Mouse (Mus musculus) limb, embryonic 11.5 days (tissue): ENCODE data around the gene Plekhg5. TPM values are rescaled to one million over a fixed set of nuclear protein-coding genes. Genes with fewer than 3 reads are reported as not detected.

Experiments
- ATAC-seq: fragments of 200-750 bp; cut with Nextera tagmentation; 2 replicates; pipeline ENCODE4 v1.8.0; 2017; ENCODE audit warnings: low read depth; ENCODE audit not compliant: insufficient number of reproducible peaks, low FRiP score, low TSS enrichment
- DNase-seq: peaks from one replicate; pipeline ENCODE4 v3.0.0-alpha.2; 2015; ENCODE audit warnings: low spot score
- H3K27ac ChIP-seq: fragments of 300-500 bp; sonication (generic); replicated peaks from 2 replicates; pipeline ENCODE4 v1.5.1; 2014; ENCODE audit warnings: low read depth, mild to moderate bottlenecking, low read length
- H3K27me3 ChIP-seq: fragments of 300-500 bp; sonication (generic); 2 replicates; pipeline ENCODE4 v1.6.1; 2014; ENCODE audit warnings: mild to moderate bottlenecking, low read length, mixed read lengths; ENCODE audit not compliant: control insufficient read depth, insufficient read depth
- H3K36me3 ChIP-seq: fragments of 300-500 bp; sonication (generic); 2 replicates; pipeline ENCODE4 v1.6.1; 2014; ENCODE audit warnings: mild to moderate bottlenecking, low read length, moderate library complexity, mixed read lengths; ENCODE audit not compliant: control insufficient read depth, insufficient read depth
- H3K4me1 ChIP-seq: fragments of 300-500 bp; sonication (generic); 2 replicates; pipeline ENCODE4 v1.6.1; 2014; ENCODE audit warnings: low read length, mixed read lengths; ENCODE audit not compliant: control insufficient read depth, insufficient read depth
- H3K4me2 ChIP-seq: fragments of 300-500 bp; sonication (generic); 2 replicates; pipeline ENCODE4 v1.6.1; 2014; ENCODE audit warnings: low read depth, mild to moderate bottlenecking, moderate library complexity; ENCODE audit not compliant: severe bottlenecking
- H3K4me3 ChIP-seq: fragments of 300-500 bp; sonication (generic); 2 replicates; pipeline ENCODE4 v1.5.1; 2014; ENCODE audit warnings: low read depth, low read length
- H3K9ac ChIP-seq: fragments of 300-500 bp; sonication (generic); 2 replicates; pipeline ENCODE4 v1.6.1; 2014; ENCODE audit warnings: mild to moderate bottlenecking, low read length
- H3K9me3 ChIP-seq: fragments of 300-500 bp; sonication (generic); 2 replicates; pipeline ENCODE4 v1.6.1; 2016; ENCODE audit warnings: low read length; ENCODE audit not compliant: control insufficient read depth
- WGBS: fragments of 180-500 bp; shearing (Covaris S2); extraction: QIAGEN DNeasy Blood & Tissue Kit; methylation state at CpG from one replicate; pipeline ENCODE4 v1.1.7; 2014; 5-methylcytosine and 5-hydroxymethylcytosine counted together
- polyA plus RNA-seq: library from polyadenylated mRNA; unstranded; fragments of >200 nt; fragmentation: Nextera tagmentation; extraction: Ambion mirVana; gene quantifications from 2 replicates; pipeline ENCODE4 v1.2.1, GENCODE M21; 2014

Gene Plekhg5
- polyA plus RNA-seq, 1 experiment from 2014 or later = 8.9 TPM

DNA sequence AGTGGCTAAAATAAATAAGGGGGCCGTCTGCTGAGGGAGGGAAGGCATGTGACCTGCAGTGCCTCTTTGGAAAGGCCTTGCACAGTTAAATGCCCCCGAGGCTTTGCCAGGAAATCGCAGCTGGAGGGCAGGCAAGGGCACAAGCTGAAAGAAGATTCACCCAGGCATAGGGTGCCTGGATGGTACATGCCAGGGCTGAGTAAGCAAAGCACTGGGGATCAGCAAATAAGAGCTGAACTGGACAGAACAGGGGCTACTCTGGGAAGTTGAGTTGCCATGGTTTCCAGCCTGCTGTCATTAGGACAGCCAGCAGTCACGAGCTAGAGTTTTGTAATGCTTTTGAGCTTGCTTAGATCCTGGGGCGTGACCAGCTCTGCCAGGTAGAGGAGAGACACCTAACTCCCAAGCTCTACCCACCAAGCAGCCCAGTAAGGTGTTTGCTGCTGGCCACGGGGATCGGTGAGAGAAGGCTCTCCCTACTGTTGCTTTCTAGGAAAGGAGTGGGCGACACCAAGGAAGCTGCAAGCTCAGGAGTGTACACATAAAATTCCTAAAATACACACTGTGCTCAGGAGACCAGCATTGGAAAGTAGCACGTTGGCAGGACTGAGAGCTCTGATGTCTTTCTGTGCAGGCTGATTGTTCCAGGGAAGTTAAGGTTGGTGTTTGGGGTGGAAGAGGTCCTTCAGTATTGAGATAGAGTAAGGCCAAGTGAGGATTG lies 9.7 kb upstream of the Plekhg5 start:
- Histone ChIP-seq H3K36me3 (peaks cover 15% of the 10 kb centered on the region), H3K4me2 (no peak overlapping the region), H3K9ac (no peak overlapping the region), H3K27me3 (no peaks in the 10 kb centered on the region), H3K4me3 (no peak overlapping the region), H3K27ac (no peak overlapping the region), H3K9me3 (no peaks in the 10 kb centered on the region), H3K4me1 (no peaks in the 10 kb centered on the region)
- ATAC-seq (no peak), DNase-seq (no peak)
- 76% methylated on average over 9 of the region's 9 CpGs for WGBS

GRCm38 (mm10) chr4:152067280-152067679 lies 5.0 kb upstream of the Plekhg5 start:
- no peaks in the 10 kb centered on the region for H3K4me1 ChIP-seq
- H3K36me3 ChIP-seq = no peaks in the 10 kb centered on the region
- H3K4me3 ChIP-seq = no peak overlapping the region
- DNase-seq (no peak), ATAC-seq (no peak)
- H3K27me3 ChIP-seq = no peaks in the 10 kb centered on the region
- no peak overlapping the region for H3K9ac ChIP-seq
- no peak overlapping the region for H3K27ac ChIP-seq
- H3K4me2 ChIP-seq = no peak overlapping the region
- no peaks in the 10 kb centered on the region for H3K9me3 ChIP-seq

DNA sequence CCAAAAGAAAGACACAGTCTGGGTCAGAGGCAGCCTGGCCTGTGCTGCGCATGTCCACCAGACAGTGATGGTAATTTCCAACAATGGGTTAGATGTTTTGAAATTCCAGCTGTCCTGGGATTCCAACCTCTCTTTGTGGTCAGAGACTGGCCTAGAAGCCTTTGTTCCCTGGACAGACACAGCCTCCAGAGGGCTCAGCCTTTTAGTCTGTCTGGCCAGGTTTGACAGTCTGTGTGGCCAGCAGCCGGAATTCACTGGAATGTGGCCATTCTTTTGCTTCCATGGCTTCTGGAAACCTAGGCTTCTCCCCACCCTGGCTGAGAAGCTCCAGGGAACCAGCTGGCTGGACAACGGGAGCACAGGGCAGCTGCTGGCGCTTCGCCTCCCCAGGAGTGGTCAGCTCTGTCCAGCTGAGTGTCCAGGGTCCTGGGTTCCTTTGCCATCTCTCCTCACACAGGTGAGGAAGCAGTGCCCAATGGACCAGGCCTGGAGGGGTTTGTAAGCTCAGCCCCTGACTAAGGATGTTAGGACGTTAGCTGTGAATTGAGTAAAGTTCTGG lies 4.1 kb upstream of the Plekhg5 start:
- DNase-seq (no peak), ATAC-seq (no peak)
- no peaks in the 10 kb centered on the region for H3K27me3 ChIP-seq
- no peak overlapping the region for H3K4me2 ChIP-seq
- no peaks in the 10 kb centered on the region for H3K36me3 ChIP-seq
- no peak overlapping the region for H3K4me3 ChIP-seq
- whole genome bisulfite sequencing = 77% methylated on average over 6 of the region's 6 CpGs
- H3K27ac ChIP-seq = no peak overlapping the region
- H3K9ac ChIP-seq = no peak overlapping the region
- no peaks in the 10 kb centered on the region for H3K4me1 ChIP-seq
- H3K9me3 ChIP-seq = no peaks in the 10 kb centered on the region

DNA sequence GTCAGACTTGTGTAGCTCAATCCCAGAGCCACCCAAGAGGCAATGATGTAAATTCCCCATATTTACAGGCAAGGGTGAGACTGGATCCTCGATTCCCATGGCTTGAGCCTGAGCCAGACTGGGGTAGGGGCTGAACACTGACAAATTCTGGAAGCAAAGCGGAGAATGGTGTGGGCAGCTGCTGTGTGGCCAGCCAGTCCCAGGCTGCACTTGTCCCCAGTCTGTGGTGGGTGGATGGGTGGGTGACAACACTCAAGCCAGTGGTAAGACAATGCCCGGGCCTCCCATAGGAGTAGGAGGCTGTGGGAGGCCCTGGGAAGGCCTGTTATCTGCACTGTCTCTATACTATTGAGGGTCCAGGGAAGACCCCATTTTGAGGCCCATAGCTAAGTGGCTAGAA lies 3.1 kb upstream of the Plekhg5 start:
- no peaks in the 10 kb centered on the region for H3K27me3 ChIP-seq
- no peak overlapping the region for H3K4me3 ChIP-seq
- H3K9me3 ChIP-seq = no peaks in the 10 kb centered on the region
- DNase-seq (no peak), ATAC-seq (no peak)
- 87% methylated on average over 3 of the region's 3 CpGs for WGBS
- H3K4me1 ChIP-seq = 0 out of 2 replicates have a peak, but pooled peaks cover 6% of the 10 kb centered on the region
- no peaks in the 10 kb centered on the region for H3K36me3 ChIP-seq
- no peak overlapping the region for H3K9ac ChIP-seq
- no peak overlapping the region for H3K4me2 ChIP-seq
- H3K27ac ChIP-seq = no peak overlapping the region

- H3K4me3 ChIP-seq = no peak overlapping the region
- H3K36me3 ChIP-seq = no peaks in the 10 kb centered on the region
- no peaks in the 10 kb centered on the region for H3K27me3 ChIP-seq
- ATAC-seq (no peak), DNase-seq (no peak)
- no peak overlapping the region for H3K9ac ChIP-seq
- no peak overlapping the region for H3K27ac ChIP-seq
- H3K4me2 ChIP-seq = no peak overlapping the region
- H3K9me3 ChIP-seq = no peaks in the 10 kb centered on the region
- H3K4me1 ChIP-seq = 0 out of 2 replicates have a peak, but pooled peaks cover 6% of the 10 kb centered on the region
- WGBS = 70% methylated on average over 11 of the region's 11 CpGs
Measured at GRCm38 (mm10) chr4:152070494-152071396, 1.6 kb upstream of the Plekhg5 start.

- Histone ChIP-seq H3K4me1 (0 out of 2 replicates have a peak, but pooled peaks cover 9% of the 10 kb centered on the region), H3K27ac (no peak overlapping the region), H3K4me3 (no peak overlapping the region), H3K9me3 (no peaks in the 10 kb centered on the region), H3K4me2 (no peak overlapping the region), H3K36me3 (no peaks in the 10 kb centered on the region), H3K27me3 (no peaks in the 10 kb centered on the region), H3K9ac (no peak overlapping the region)
- WGBS = 86% methylated on average over 10 of the region's 10 CpGs
- no peak for DNase-seq
- no peak for ATAC-seq
Measured at GRCm38 (mm10) chr4:152072655-152073054, 357 bp downstream of the Plekhg5 start.

- no peak for ATAC-seq
- DNase-seq = no peak
- 70% methylated on average over 6 of the region's 6 CpGs for WGBS
- Histone ChIP-seq H3K9ac (no peak overlapping the region), H3K4me3 (no peak overlapping the region), H3K4me2 (no peak overlapping the region), H3K4me1 (0 out of 2 replicates have a peak, but pooled peaks cover 9% of the 10 kb centered on the region), H3K36me3 (no peaks in the 10 kb centered on the region), H3K27me3 (no peaks in the 10 kb centered on the region), H3K9me3 (no peaks in the 10 kb centered on the region), H3K27ac (no peak overlapping the region)
Measured at GRCm38 (mm10) chr4:152073715-152074114, 1.4 kb downstream of the Plekhg5 start.

- H3K27ac ChIP-seq = no peak overlapping the region
- H3K27me3 ChIP-seq = no peaks in the 10 kb centered on the region
- H3K9me3 ChIP-seq = no peaks in the 10 kb centered on the region
- no peak overlapping the region for H3K4me3 ChIP-seq
- ATAC-seq (no peak), DNase-seq (no peak)
- no peak overlapping the region for H3K9ac ChIP-seq
- H3K36me3 ChIP-seq = no peaks in the 10 kb centered on the region
- H3K4me2 ChIP-seq = no peak overlapping the region
- H3K4me1 ChIP-seq = 0 out of 2 replicates have a peak, but pooled peaks cover 9% of the 10 kb centered on the region
- 85% methylated on average over 9 of the region's 9 CpGs for WGBS
Measured at GRCm38 (mm10) chr4:152074548-152074947, 2.2 kb downstream of the Plekhg5 start.
